Mouse (Mus musculus) retina, postnatal 7 days (tissue): ENCODE measurements around the gene Abca8a.
"Not testable (repeated sequence)": the region's sequence is repeated elsewhere in the genome, so short reads cannot be mapped to it uniquely, and the experiment has no call there.

ENCODE experiments used
- DNase-seq: peaks from one replicate; pipeline ENCODE4 v3.0.0-alpha.2; 2012; ENCODE audit warnings: low read depth, low spot score

Gene Abca8a

DNA sequence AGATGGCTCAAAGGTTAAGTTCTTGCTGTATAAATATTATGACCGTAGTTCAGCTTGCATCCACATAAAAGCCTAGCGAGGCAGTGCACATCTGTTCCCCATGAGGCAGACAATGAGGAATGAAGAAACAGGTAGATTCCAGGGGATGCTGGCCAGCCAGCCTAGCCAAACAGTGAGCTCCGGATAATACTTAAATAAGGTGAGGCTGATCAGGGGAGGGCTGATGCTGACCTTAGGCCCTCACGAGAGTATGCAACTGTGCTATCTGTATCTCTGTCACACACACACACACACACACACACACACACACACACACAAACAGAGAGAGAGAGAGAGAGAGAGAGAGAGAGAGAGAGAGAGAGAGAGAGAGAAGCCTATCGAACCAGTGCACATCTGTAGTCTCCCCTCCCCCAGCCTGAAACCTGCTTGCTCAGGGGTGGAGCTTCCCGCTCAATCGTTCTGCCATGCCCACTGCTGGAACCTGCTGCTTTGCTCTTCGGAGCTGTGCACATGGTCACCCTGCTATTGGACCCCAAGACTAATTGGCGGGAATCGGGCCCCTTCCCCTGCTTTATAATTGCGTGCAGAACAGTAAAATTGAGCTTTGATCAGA is 108.2 kb downstream of the Abca8a start:
- not testable (repeated sequence) for DNase-seq

- DNase-seq: no peak
Measured at GRCm38 (mm10) chr11:109981872-109982271, 113.9 kb downstream of the Abca8a start.
